Mouse (Mus musculus) MEL (cell line): ENCODE data around the gene Obp2b.

Experiments
- CTCF ChIP-seq, 3 experiments: IDR thresholded peaks in 2 of 3; conservative IDR thresholded peaks in 1 of 3; 2 replicates each; pipeline ENCODE4 v1.5.1; 2011 to 2012; ENCODE audit warnings: low read length in 3 of 3, low read depth in 2 of 3, mild to moderate bottlenecking in 2 of 3, improper control_type of control experiment in 1 of 3, inconsistent platforms in 1 of 3, mixed read lengths in 1 of 3, moderate library complexity in 1 of 3; ENCODE audit not compliant: control insufficient read depth in 1 of 3, insufficient read depth in 1 of 3, poor library complexity in 1 of 3, severe bottlenecking in 1 of 3
- GATA1 ChIP-seq: IDR thresholded peaks from 2 replicates; pipeline ENCODE4 v1.6.1; 2011; ENCODE audit warnings: low read depth, low read length, improper control_type of control experiment
- MAFK ChIP-seq: IDR thresholded peaks from 2 replicates; pipeline ENCODE4 v1.6.1; 2011; ENCODE audit warnings: low read depth, mild to moderate bottlenecking, low read length, improper control_type of control experiment, borderline replicate concordance
- POLR2AphosphoS5 ChIP-seq: IDR thresholded peaks from 2 replicates; pipeline ENCODE4 v1.6.1; 2012; ENCODE audit warnings: low read depth, borderline replicate concordance, mild to moderate bottlenecking, inconsistent platforms, low read length, moderate library complexity, mixed read lengths
- USF2 ChIP-seq, 2 experiments: IDR thresholded peaks; 2 replicates each; pipeline ENCODE4 v1.6.1; 2011 to 2012; ENCODE audit warnings: improper control_type of control experiment in 2 of 2, low read length in 2 of 2, borderline replicate concordance in 1 of 2, inconsistent platforms in 1 of 2, low read depth in 1 of 2, mild to moderate bottlenecking in 1 of 2; ENCODE audit not compliant: insufficient read depth in 1 of 2

DNA sequence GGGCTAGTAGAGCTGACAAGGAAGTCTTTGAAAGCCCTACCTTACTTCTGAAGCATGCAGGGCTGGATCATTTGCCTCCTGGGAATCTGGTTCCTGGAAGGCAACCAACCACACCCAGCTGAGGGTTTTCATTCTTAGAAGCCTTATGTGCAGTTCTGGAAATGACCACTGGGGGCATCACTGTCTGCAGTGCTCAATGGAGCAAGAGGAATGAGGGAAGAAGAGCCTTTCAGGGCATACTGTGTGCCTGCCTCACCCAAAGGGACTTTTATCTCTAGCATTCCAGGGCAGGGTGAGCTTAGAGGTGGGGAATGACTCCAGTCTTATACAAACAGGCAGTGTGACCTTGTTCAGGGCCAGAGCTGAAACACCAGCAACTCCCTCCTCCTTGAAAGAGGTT, 42.2 kb upstream of the Obp2b start:
- TF ChIP-seq CTCF (IDR thresholded peaks at IDR 0.05 in 2 of 3, conservative IDR thresholded peaks at IDR 0.05 in 1 of 3; ENCODE audit: control insufficient read depth in 1 of 3, insufficient read depth in 1 of 3, low read depth in 2 of 3, low read length in 3 of 3, poor library complexity in 1 of 3, severe bottlenecking in 1 of 3) (peak; percentile 51 to 93 (median 67); a peak in 5 of 6 replicates), USF2 (IDR thresholded peaks at IDR 0.05; ENCODE audit: borderline replicate concordance in 1 of 2, insufficient read depth in 1 of 2, low read depth in 1 of 2, low read length in 2 of 2) (no peak), GATA1 (no peak), POLR2AphosphoS5 (no peak), MAFK (no peak)
